Mouse (Mus musculus) C3H10T1/2 (cell line): ENCODE results near the gene Ddx17. TPM values are rescaled to one million over a fixed set of nuclear protein-coding genes. Genes with fewer than 3 reads are reported as not detected.

Experiments used
- polyA plus RNA-seq, 2 experiments: library from polyadenylated mRNA; unstranded; fragments of >200 nt; fragmentation: generic; extraction: Trizol; gene quantifications; one replicate each; pipeline ENCODE4 v1.2.1; 2012; ENCODE audit warnings: missing spikeins in 2 of 2

The Ddx17 gene
- 100 to 1,000 TPM in 1 of 2 experiments, 10 to 100 TPM in 1; 13.2 to 129 TPM for polyA plus RNA-seq

DNA sequence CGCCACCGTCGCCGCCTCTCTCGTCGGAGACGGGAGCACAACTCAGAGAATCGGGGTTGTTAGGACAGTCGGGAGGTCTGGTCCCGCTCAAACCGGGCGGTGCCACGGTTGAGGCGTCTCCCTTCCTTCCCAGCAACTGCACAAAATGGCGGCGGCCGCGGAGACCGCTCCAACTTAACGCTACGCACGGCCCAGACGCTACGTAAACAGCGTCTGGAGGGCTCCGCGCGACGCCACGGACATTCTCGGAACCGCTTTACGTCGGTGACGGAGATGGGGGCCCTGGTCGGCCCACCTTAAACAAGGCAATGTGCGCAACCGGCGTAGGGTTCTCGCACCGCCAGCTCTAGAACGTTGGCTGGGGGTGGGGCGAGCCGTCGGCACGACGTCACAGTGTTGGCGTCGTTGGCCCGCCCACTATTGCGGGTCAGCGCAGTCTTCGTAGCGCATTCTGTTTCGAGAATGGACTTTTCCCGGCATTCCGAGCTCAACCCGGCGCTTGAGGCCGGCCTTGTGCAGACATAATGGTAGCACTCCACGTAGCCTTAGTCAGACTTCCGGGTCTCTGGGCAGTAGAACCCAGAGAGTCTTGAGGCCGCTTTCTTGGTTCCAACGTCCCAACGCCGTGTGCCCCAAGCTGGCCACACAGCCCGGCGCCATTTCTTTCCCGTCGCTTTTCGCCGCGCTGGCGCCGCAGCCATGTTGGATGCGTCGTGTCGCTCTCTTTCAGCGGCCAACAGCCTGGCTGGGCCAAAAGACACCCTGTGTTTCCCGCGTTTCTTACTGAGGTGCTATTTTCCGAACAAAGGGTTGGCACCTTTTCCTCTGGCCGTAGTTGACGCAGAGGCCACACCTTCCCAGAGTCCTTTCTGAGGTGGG, at the start of gene Ddx17:
Gene Ddx17 (minus strand): TSS at position 332 of the 879 bp plus-strand sequence.

DNA sequence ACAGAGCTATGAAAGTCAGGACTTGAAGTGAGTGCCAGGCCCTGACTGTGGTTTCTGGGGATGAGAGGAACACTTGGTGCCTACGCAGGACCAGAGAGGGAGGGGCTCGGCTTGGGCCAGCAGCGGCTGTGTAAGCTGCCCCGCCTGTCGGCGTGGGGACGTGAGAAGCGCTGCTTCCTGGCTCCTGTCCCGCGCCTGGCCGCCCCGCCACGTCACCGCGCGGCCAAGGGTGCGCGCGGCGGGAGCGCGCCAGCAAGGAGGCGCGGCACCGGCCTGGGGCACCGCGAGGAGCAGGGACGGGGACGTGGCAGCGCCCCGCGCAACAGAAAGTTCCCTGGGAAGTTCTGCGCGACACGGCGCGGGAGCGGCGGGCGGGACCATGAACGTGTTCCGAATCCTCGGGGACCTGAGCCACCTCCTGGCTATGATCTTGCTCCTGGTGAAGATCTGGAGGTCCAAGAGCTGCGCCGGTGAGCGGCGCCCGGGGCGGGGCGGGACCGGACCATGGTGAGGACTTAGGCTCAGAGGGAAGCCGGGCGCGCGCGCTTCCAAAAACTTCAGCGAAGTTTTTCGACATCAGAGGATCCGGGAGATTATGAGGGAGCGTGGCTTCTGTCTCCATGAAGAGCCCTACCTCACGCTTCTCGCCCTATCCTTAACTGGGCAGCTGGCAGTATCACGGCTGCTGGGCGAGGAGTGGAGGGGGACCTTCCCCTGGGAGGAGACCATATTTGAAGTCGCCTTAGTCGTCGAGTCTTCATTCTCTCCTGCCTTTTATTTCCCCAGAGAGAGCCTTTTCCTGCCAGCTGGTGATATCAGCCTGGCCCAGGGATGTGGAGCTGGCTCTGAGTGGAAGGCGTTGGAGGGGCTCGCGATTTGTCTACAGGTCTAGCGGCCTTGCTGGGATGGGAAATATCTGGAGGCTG, 30.1 kb downstream of the Ddx17 start, which contains the start of gene Kdelr3:
Gene Kdelr3 (plus strand): TSS at position 241 of the 926 bp plus-strand sequence.

DNA sequence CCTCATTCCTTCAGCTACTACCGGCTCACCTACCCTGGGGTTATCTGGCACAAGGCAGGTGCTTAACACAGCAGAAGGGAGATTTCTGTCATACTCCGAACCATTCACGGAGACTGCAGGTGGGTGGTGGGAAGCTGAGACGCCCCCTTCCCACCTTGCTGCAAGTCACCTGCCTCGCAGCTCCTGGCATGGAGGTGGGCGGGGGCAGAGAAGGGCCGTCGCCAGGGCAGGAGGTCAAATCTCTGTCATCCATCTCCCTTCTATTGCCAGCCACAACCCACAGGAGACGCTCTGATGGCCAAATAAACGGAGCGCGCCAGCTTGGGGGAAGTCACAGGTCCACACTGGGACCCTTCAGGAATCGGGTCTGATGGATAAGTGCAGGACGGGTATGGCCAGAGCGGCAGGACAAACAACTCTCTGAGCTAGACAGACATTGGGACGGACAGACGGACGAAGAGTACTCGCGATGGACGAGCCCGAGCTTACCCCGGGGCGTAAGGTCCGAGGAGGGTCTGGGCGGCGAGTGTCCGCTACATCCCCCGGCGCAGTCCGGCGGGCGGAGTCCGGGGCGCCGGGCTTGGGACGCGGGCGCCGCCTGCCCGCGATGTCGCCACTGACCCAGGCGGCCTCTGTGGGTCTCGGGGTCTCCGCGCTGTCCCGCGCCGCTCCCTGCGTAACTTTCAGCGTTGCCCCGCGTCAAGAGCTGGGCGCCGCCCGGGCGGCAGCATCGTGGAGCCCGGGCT, 41.7 kb downstream of the Ddx17 start, which contains the start of gene Kcnj4:
Gene Kcnj4 (minus strand): TSS at position 535 of the 746 bp plus-strand sequence.

Other genes starting within 250 kb of the Ddx17 start
- 10 to 100 TPM; 11.8 to 22.9 TPM for gene Pla2g6, start 218.4 kb downstream of the Ddx17 start, polyA plus RNA-seq
- 1 to 10 TPM; 3.3 to 7.1 TPM for gene Maff, start 200.1 kb downstream of the Ddx17 start, polyA plus RNA-seq
- 10 to 100 TPM; 22.2 to 89.4 TPM for gene Tmem184b, start 143.2 kb downstream of the Ddx17 start, polyA plus RNA-seq
- 10 to 100 TPM; 36.7 to 78.9 TPM for gene Csnk1e, start 91.2 kb downstream of the Ddx17 start, polyA plus RNA-seq
- gene Kcnj4, start 41.5 kb downstream of the Ddx17 start, polyA plus RNA-seq = under 1 TPM in 1 of 2 experiments, not detected in 1; 0.04 TPM
- 10 to 100 TPM; 32.3 to 63.8 TPM for gene Kdelr3, start 30.3 kb downstream of the Ddx17 start, polyA plus RNA-seq
- not detected for gene Dmc1, start 58.4 kb upstream of the Ddx17 start, polyA plus RNA-seq
- 1 to 10 TPM in 1 of 2 experiments, under 1 TPM in 1; 0.05 to 2.3 TPM for gene Fam227a, start 112.2 kb upstream of the Ddx17 start, polyA plus RNA-seq
- 10 to 100 TPM; 45.2 to 87.1 TPM for gene Cby1, start 112.5 kb upstream of the Ddx17 start, polyA plus RNA-seq
- 100 to 1,000 TPM; 108 to 117 TPM for gene Tomm22, start 124.1 kb upstream of the Ddx17 start, polyA plus RNA-seq
- gene Josd1, start 141.2 kb upstream of the Ddx17 start, polyA plus RNA-seq = 10 to 100 TPM; 15.7 to 50.5 TPM
- 10 to 100 TPM; 41.7 to 42.9 TPM for gene Gtpbp1, start 144.1 kb upstream of the Ddx17 start, polyA plus RNA-seq
- gene Sun2, start 195.8 kb upstream of the Ddx17 start, polyA plus RNA-seq = 100 to 1,000 TPM in 1 of 2 experiments, 10 to 100 TPM in 1; 12.5 to 130 TPM
- 10 to 100 TPM; 33.6 to 80.7 TPM for gene Dnal4, start 231.1 kb upstream of the Ddx17 start, polyA plus RNA-seq